Mouse (Mus musculus) thymus, postnatal 10 days (tissue): ENCODE data around the gene Csnk2b.
A peak's percentile ranks its signal among the peaks of the same experiment; 100 is the strongest.
"Not testable (repeated sequence)": the region's sequence is repeated elsewhere in the genome, so short reads cannot be mapped to it uniquely, and the experiment has no call there.

ENCODE experiments used
- DNase-seq, 2 experiments: peaks; one replicate each; pipeline ENCODE4 v3.0.0; 2021; ENCODE audit warnings: low spot score in 2 of 2

Gene Csnk2b

GRCm38 (mm10) chr17:35153077-35153476 is 31.2 kb upstream of the Csnk2b start:
- no peak for DNase-seq

DNA sequence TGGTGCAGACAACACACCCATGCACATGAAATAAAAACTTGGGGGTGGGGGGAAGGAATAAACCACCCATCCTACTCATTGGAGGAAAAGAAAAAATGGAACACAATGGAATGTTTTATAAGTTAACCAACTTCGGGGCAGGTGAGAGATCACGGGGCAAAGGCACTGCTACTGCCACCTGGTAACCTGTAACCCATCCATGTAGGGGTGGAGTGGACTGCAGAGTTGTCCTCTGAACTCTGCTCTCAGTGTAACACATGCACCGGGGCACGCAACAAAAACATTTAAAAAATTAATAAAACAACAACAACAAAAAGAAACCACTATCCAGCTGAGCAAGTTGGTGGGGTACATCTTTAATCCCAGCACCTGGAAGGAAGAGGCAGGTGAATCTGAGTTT is 30.3 kb upstream of the Csnk2b start:
- no peak for DNase-seq

GRCm38 (mm10) chr17:35147922-35148639 is 26.2 kb upstream of the Csnk2b start:
- no peak for DNase-seq

GRCm38 (mm10) chr17:35147348-35147747 is 25.5 kb upstream of the Csnk2b start:
- DNase-seq, result no peak

GRCm38 (mm10) chr17:35146139-35146538 is 24.3 kb upstream of the Csnk2b start:
- DNase-seq, result no peak

- no peak for DNase-seq
These were observed 20.1 kb upstream of the Csnk2b start for GRCm38 (mm10) chr17:35141971-35142370.

- DNase-seq, result no peak
These were observed 18.7 kb upstream of the Csnk2b start for GRCm38 (mm10) chr17:35140490-35140996.

GRCm38 (mm10) chr17:35139269-35139668 is 17.4 kb upstream of the Csnk2b start:
- no peak for DNase-seq

DNA sequence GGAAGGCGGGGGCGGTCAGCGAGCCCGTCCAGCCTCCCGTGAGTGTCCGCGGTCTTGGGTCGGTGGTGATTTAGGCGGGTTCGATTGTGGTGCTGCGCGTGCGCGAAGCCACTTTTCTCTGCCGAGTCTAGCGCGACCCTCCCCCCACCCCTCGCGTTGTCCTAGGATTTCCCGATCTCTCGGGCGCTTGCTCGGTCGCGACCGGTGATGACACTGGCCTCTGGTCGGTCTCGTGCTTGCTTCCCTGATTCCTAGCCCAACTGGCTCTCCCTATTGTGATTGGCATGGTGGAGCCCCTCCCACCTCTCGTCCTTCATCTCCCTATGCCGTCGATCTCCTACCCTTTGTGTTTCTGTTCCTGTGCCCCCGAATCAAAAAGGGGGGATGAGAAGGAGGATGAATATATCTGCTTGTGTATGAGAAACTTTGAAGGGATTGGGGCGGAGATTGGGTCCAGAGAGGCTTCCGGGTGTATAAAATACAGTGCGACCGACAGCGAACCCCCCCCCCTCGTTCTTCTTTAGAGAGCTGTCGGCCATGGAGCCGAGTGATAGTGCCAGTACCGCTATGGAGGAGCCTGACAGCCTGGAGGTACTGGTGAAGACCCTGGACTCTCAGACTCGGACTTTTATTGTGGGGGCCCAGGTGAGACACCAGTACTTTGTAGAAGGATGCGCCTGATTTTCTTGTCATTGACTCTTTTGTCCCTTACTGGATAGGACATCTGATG is 13.9 kb upstream of the Csnk2b start:
- no peak for DNase-seq

- DNase-seq, result peak; percentile 91 to 94
These were observed 13.1 kb upstream of the Csnk2b start, which contains the start of gene Bag6 for GRCm38 (mm10) chr17:35134801-35135590. Gene Bag6 (plus strand): TSS chr17:35135178.

- no peak for DNase-seq
These were observed 11.7 kb upstream of the Csnk2b start for GRCm38 (mm10) chr17:35133517-35133916.

DNA sequence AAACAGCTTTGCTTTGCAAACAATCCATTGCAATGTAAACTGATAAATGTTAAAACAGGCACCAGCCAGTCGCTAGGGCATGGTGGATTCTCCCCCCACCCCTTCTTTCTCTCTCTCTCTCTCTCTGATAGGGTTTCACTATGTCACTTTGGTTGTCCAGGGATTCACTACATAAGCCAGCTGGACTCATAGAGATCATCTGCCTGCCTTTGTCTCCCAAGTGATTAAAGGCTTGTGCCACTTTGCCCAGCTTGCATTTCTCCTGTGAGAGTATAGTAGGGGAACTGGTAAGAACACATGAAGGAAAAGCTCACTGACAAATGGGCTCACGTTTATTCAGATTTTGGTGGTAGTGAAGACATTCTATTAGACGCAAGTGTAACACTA is 10.3 kb upstream of the Csnk2b start:
- no peak for DNase-seq

DNA sequence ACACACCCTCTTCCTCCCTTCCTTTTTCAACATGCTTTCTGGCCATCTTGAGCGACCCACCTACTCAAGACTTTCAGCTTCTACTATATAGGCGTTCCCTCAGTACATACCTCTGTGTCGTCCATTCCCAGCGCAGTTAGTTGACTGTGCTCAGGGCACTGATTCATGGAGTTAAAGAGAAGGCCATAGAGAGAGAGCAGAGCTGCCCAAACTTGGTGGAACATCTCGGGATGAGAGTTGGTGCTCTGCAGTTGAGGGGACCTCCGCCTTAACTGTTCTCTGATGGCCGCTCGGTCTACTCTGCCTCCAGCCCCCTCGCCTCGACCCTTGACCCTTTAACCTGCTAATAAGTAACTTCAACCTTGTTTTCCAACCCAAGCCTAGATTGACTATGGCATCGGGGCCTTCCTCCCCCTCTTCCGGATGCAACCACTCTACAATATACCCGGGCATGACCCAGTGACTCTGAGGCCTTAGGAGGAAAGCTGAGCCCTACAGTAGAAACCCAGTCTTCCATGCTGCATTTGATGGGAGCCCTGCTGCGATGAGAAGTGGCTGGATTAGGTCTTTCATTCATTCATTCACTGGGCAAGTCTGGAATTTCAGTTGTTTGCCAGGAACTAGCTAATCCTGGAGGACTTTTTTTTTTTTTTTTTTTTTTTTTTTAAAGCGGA is 9.8 kb upstream of the Csnk2b start, which contains the start of gene Apom:
TSS of gene Apom (minus strand) at position 551 of the 674 bp plus-strand sequence.
- no peak for DNase-seq

DNA sequence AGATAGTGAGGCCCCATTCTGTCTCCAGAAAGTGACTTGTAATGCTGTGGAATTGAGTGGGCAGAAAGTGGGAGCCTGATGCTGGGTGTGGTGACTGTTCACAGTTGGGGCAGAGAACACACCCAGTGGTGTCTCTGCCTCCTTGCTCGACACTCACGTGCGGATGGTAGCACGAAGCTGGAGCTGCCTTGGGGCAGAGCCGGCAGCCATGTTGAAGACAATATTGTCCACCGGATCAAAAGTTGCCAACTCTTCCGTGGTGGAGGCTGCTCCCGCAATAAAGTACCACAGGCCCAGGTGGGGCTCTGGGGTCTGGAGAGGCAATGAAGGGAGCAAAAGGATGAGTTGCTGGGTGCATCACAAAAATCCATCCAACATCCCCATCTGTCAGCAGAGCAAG is 9.2 kb upstream of the Csnk2b start:
- DNase-seq, result no peak

- no peak for DNase-seq
These were observed 7.1 kb upstream of the Csnk2b start for GRCm38 (mm10) chr17:35128996-35129395.

- no peak for DNase-seq
These were observed 5.2 kb upstream of the Csnk2b start for GRCm38 (mm10) chr17:35127017-35127416.

GRCm38 (mm10) chr17:35126206-35126611 is 4.4 kb upstream of the Csnk2b start, which contains the start of gene D17H6S53E:
Gene D17H6S53E (plus strand): TSS chr17:35126373.
- peak; percentile 77 to 82 for DNase-seq

DNA sequence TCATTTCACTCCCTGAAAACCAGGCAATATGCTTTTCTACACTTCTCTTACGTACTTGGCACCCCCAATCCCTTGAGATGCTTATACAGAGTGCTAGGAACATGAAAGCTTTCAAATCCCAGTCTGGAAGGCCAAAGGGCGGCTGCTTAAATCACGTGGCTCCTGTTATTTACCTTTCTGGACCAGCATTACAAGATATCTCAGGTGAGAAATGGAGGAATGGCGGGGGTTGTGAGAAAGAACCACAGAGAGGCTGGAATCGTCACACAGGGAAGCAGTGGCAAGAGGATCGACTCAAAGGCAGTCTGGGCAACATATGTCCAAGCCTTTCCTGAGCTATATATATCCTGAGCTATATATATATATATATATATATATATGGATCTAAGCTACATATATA is 3.7 kb upstream of the Csnk2b start:
- no peak for DNase-seq

- DNase-seq, result no peak
These were observed 3.2 kb upstream of the Csnk2b start for GRCm38 (mm10) chr17:35125081-35125480.

DNA sequence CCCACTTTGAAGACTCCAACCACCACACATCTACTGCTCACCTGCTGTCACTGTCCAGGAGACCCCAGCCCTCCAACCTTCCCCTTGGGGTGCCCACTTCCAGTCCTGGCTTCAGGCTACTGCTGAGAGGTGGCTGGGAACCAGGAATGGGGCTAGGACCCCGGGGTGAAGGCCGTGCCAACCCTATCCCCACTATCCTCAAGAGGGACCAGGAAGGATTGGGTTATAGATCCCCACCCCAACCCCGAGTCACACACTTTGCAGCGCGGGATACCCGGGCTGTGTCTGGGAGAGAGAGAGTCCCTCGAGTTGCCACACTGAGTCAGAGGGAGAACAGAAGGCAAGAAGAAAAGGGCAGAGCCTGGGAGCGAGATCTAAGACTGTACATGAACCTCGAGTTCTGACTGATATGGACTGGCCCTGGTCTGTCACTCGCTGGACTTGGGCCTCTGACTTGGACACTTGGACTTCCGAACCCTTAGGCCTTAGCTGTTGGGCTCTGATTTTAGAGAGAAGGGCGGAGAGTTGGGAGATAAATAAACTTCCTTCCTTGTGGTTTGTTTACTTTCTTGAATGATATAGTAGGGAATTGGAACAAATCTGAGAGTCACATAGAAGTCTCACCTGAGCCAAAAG is 2.5 kb upstream of the Csnk2b start:
- not testable (repeated sequence) for DNase-seq

- not testable (repeated sequence) for DNase-seq
These were observed 1.4 kb upstream of the Csnk2b start for GRCm38 (mm10) chr17:35123287-35123686.
